Mouse (Mus musculus) adrenal gland, adult (tissue): ENCODE data around the gene Nkx1-2.

Experiments
- DNase-seq, 2 experiments: peaks; one replicate each; pipeline ENCODE4 v3.0.0; 2022 to 2023; ENCODE audit warnings: low spot score in 1 of 2; ENCODE audit not compliant: inconsistent age in 2 of 2

Nkx1-2 gene

GRCm38 (mm10) chr7:132599071-132599975, at the start of gene Nkx1-2:
Gene Nkx1-2, minus strand, starts transcription at chr7:132599637.
- no peak for DNase-seq

- peak in 1 of 2 experiments; percentile 44 for DNase-seq
Observed at GRCm38 (mm10) chr7:132646514-132646913, 47.1 kb upstream of the Nkx1-2 start.

GRCm38 (mm10) chr7:132644605-132645279, 45.3 kb upstream of the Nkx1-2 start:
- DNase-seq: no peak

- DNase-seq: no peak
Observed at GRCm38 (mm10) chr7:132641606-132642005, 42.2 kb upstream of the Nkx1-2 start.

- no peak for DNase-seq
Observed at GRCm38 (mm10) chr7:132640946-132641345, 41.5 kb upstream of the Nkx1-2 start.

GRCm38 (mm10) chr7:132638446-132639087, 39.1 kb upstream of the Nkx1-2 start:
- DNase-seq: peak; percentile 42 to 83

- DNase-seq: no peak
Observed at GRCm38 (mm10) chr7:132637292-132637691, 37.9 kb upstream of the Nkx1-2 start.

GRCm38 (mm10) chr7:132631313-132631712, 31.9 kb upstream of the Nkx1-2 start:
- DNase-seq: no peak

GRCm38 (mm10) chr7:132627448-132627847, 28.0 kb upstream of the Nkx1-2 start:
- no peak for DNase-seq

GRCm38 (mm10) chr7:132626174-132626573, 26.7 kb upstream of the Nkx1-2 start:
- no peak for DNase-seq

GRCm38 (mm10) chr7:132624161-132624560, 24.7 kb upstream of the Nkx1-2 start:
- DNase-seq: peak; percentile 20 to 56

GRCm38 (mm10) chr7:132619975-132620918, 20.8 kb upstream of the Nkx1-2 start:
- DNase-seq: peak in 1 of 2 experiments; percentile 25

GRCm38 (mm10) chr7:132619549-132619948, 20.1 kb upstream of the Nkx1-2 start:
- no peak for DNase-seq

GRCm38 (mm10) chr7:132617021-132617564, 17.7 kb upstream of the Nkx1-2 start:
- no peak for DNase-seq

GRCm38 (mm10) chr7:132616391-132616790, 17.0 kb upstream of the Nkx1-2 start:
- no peak for DNase-seq

- DNase-seq: peak; percentile 53 to 72
Observed at GRCm38 (mm10) chr7:132615346-132615745, 15.9 kb upstream of the Nkx1-2 start.

- DNase-seq: no peak
Observed at GRCm38 (mm10) chr7:132611530-132611929, 12.1 kb upstream of the Nkx1-2 start.

- DNase-seq: peak; percentile 90 to 96
Observed at GRCm38 (mm10) chr7:132610468-132611318, 11.3 kb upstream of the Nkx1-2 start, which contains the start of gene Lhpp. Gene Lhpp, plus strand, starts transcription at chr7:132610638.
